Mouse (Mus musculus): Measurements from ENCODE around the gene Map3k13.
"Not testable (repeated sequence)": the region's sequence is repeated elsewhere in the genome, so short reads cannot be mapped to it uniquely, and the experiment has no call there.

Map3k13 gene

GRCm38 (mm10) chr16:21854589-21855284 is 60.6 kb downstream of the Map3k13 start:
- no peak for DNase-seq

- DNase-seq = no peak
Measured at GRCm38 (mm10) chr16:21856134-21856533, 62.0 kb downstream of the Map3k13 start.

GRCm38 (mm10) chr16:21857126-21857644 is 63.0 kb downstream of the Map3k13 start:
- no peak for DNase-seq

GRCm38 (mm10) chr16:21858163-21858562 is 64.0 kb downstream of the Map3k13 start:
- DNase-seq = no peak

GRCm38 (mm10) chr16:21858882-21859281 is 64.7 kb downstream of the Map3k13 start:
- no peak for DNase-seq

- no peak for DNase-seq
Measured at GRCm38 (mm10) chr16:21862448-21862847, 68.3 kb downstream of the Map3k13 start.

- DNase-seq = no peak
Measured at GRCm38 (mm10) chr16:21865250-21865982, 71.3 kb downstream of the Map3k13 start.

- DNase-seq = no peak
Measured at GRCm38 (mm10) chr16:21865983-21866575, 71.9 kb downstream of the Map3k13 start.

GRCm38 (mm10) chr16:21867727-21868126 is 73.6 kb downstream of the Map3k13 start:
- no peak for DNase-seq

GRCm38 (mm10) chr16:21868651-21869050 is 74.5 kb downstream of the Map3k13 start:
- no peak for DNase-seq

GRCm38 (mm10) chr16:21869879-21870278 is 75.7 kb downstream of the Map3k13 start:
- DNase-seq = no peak

- no peak for DNase-seq
Measured at GRCm38 (mm10) chr16:21877735-21878134, 83.6 kb downstream of the Map3k13 start.

GRCm38 (mm10) chr16:21878834-21879233 is 84.7 kb downstream of the Map3k13 start:
- no peak for DNase-seq

- DNase-seq = no peak
Measured at GRCm38 (mm10) chr16:21881181-21881580, 87.0 kb downstream of the Map3k13 start.

- no peak for DNase-seq
Measured at GRCm38 (mm10) chr16:21881582-21882259, 87.6 kb downstream of the Map3k13 start.

GRCm38 (mm10) chr16:21887601-21888000 is 93.5 kb downstream of the Map3k13 start:
- no peak for DNase-seq

- DNase-seq = no peak
Measured at GRCm38 (mm10) chr16:21893890-21894289, 99.7 kb downstream of the Map3k13 start.

GRCm38 (mm10) chr16:21901286-21901685 is 107.1 kb downstream of the Map3k13 start:
- DNase-seq = no peak

- no peak for DNase-seq
Measured at GRCm38 (mm10) chr16:21904636-21905035, 110.5 kb downstream of the Map3k13 start.

- no peak for DNase-seq
Measured at GRCm38 (mm10) chr16:21905996-21906395, 111.8 kb downstream of the Map3k13 start.

- no peak for DNase-seq
Measured at GRCm38 (mm10) chr16:21906902-21907301, 112.8 kb downstream of the Map3k13 start.

GRCm38 (mm10) chr16:21908906-21909305 is 114.8 kb downstream of the Map3k13 start:
- DNase-seq = not testable (repeated sequence)

- DNase-seq = no peak
Measured at GRCm38 (mm10) chr16:21913347-21913746, 119.2 kb downstream of the Map3k13 start.
